Mouse (Mus musculus) spleen, adult 2 months (tissue): ENCODE data around the gene Gm4737.
"Not testable (repeated sequence)": the region's sequence is repeated elsewhere in the genome, so short reads cannot be mapped to it uniquely, and the experiment has no call there.

Experiments used
- CTCF ChIP-seq: fragments of 200-500 bp; IDR thresholded peaks from 2 replicates; pipeline ENCODE4 v1.5.1; 2011; ENCODE audit warnings: mild to moderate bottlenecking, inconsistent platforms; ENCODE audit not compliant: insufficient read depth, insufficient read length, insufficient replicate concordance; ENCODE audit errors: extremely low read depth
- POLR2A ChIP-seq: fragments of 200-500 bp; IDR thresholded peaks from 2 replicates; pipeline ENCODE4 v1.6.1; 2011; ENCODE audit warnings: low read depth, low read length, inconsistent platforms

DNA sequence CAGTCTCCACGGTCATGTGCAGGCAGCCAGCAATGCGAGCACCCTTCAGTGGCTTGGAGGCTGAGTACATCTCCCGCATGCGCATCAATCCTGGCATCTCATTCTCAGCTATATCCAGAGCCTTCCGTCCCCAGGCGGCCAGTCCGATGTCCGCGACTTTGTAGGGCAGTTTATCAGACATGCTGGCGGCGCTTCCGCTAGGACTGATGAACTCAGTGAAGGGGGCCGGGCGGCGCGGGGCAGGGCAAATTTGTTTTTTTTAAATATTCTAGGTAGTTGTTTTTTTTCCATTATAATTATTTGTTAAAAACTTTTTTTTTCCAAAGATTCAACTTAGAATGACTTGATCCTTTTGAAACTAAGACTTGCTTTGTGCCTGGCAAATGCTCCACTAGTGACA lies at the start of gene Gm4737:
- not testable (repeated sequence) for TF ChIP-seq CTCF, POLR2A
